Mouse (Mus musculus) WW6 (cell line): ENCODE data around the gene Ifna16.
A peak's percentile ranks its signal among the peaks of the same experiment; 100 is the strongest.

Source experiments
- DNase-seq: peaks from one replicate; pipeline ENCODE4 v3.0.0-alpha.2; 2013; ENCODE audit warnings: low read depth, low spot score

Gene Ifna16

GRCm38 (mm10) chr4:88676824-88677223 is at the start of gene Ifna16:
Gene Ifna16 (minus strand): TSS chr4:88676924.
- no peak for DNase-seq

- no peak for DNase-seq
These were observed 46.9 kb upstream of the Ifna16 start for GRCm38 (mm10) chr4:88723497-88724090.

- peak; percentile 65 for DNase-seq
These were observed 45.3 kb upstream of the Ifna16 start, which contains the start of the genes Gm26566 and Klhl9 for GRCm38 (mm10) chr4:88721791-88722721. Gene Gm26566 (plus strand): TSS chr4:88721805. Gene Klhl9 (minus strand): TSS chr4:88722465.

DNA sequence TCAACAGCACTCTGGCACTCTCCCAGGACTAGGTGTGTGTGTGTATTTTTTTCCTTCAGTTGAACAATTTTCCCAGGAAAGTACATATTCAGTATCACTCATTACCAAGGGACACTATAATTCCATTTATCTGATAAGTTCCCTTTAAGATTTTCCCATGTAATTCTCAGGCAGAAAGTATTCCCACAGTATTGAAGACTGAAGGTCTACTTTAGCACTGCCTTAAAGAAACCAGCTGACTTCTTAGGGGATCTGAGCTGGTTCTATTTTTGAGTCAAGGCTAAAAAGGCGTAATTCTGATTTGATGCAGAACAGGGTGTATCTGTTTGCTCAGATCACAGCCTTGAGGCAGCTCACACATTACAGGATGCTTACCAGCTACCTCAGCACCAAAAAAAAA is 42.0 kb upstream of the Ifna16 start:
- DNase-seq = no peak

GRCm38 (mm10) chr4:88715059-88715458 is 38.3 kb upstream of the Ifna16 start:
- DNase-seq = no peak

DNA sequence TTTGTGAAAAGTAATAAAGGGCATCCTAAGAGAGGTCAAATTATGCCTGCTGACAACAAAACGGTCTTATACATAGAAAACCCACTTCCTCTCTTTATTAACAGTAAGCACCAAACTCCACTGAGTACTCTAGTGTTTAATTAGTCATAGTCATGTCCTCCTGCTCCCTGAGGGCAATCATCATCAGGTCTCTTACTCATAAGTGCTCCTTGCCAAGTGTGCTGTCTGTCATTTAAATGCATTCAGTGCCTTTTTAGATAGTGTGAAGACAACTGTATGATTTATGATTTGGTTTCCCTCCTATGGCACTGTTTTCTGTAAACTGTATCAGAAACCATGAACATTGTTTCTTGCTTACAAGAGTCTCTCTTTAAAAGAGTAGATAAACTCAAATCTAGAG is 37.6 kb upstream of the Ifna16 start:
- DNase-seq = no peak

- DNase-seq = no peak
These were observed 30.6 kb upstream of the Ifna16 start for GRCm38 (mm10) chr4:88707128-88707826.

GRCm38 (mm10) chr4:88705924-88706323 is 29.2 kb upstream of the Ifna16 start:
- no peak for DNase-seq

DNA sequence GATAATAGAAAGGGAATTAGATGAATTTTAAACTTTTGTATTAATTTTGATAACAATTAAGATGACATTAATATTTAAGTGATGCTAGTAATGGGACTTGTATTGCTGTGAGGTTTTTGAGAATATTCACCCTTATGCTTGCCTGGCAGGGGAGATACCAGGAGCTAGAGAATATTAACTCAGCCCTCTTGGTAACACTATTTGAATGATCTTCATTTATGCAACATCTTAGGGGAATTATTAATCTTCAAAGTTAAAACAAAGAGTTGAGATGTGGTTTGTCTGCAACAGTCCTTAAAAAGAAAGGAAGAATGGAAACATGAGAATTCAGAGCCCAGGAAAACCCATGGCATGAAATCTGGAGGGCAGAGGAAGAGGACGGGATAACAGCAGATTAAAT is 22.6 kb upstream of the Ifna16 start:
- no peak for DNase-seq

GRCm38 (mm10) chr4:88698781-88699180 is 22.1 kb upstream of the Ifna16 start:
- DNase-seq = no peak

DNA sequence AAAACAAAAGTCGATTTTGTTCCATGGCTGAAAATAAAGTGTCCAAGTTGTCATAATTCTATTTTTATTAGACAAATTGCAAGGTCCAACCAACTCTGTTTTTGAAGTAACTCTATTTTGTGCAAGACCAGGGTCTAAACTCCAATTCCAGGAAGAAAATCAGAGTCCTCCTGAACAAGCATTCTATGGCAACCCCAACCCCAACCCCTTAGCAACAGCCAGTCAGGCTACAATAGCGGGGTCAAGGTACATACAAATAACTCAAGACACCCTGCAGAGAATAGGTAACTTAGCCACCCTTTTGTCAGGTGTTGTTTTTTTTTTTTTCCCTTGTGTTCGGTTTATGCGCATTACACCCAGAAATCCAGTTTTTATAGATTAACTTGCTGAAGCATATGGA is 21.0 kb upstream of the Ifna16 start:
- DNase-seq = no peak

GRCm38 (mm10) chr4:88697108-88697507 is 20.4 kb upstream of the Ifna16 start:
- no peak for DNase-seq

GRCm38 (mm10) chr4:88696237-88696884 is 19.6 kb upstream of the Ifna16 start:
- DNase-seq = peak; percentile 16

- DNase-seq = no peak
These were observed 16.7 kb upstream of the Ifna16 start for GRCm38 (mm10) chr4:88693392-88693791.

DNA sequence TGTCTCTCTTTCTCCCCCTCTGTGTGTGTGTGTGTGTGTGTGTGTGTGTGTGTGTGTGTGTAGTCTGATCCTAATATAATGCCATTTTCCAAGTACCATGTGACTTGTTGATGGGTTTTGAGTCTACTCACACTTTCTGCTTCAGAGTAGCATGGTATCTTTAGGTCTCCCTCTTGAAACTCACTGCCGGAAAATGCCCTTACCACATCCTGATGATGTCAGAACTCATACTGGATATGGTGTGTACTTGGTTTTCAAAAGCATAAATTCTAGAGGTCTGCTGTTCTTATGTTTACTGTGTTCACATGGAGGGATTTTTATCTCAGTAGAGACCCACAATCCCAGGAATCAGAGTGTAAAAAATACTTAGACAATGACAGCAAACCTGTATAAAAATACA is 15.8 kb upstream of the Ifna16 start:
- DNase-seq = no peak

DNA sequence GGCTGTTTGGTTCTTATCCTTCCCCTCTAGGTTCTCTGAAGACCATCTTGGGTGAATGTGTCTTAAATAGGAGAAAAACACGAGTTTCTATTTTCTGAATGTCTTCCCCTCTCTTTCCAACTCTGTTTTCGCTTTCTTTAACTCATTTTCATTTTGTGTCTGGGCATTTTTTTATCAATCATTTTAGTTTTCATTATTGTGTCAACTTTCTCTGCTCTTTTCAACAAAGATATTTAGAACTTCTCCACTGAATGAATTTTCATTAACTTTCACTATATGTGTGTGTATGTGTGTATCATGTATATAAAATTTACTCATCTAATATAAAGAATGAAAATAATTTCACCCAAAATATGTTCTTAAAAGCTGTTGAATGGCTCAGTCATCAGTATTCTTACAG is 14.5 kb upstream of the Ifna16 start, which contains the start of gene Ifnab:
Gene Ifnab, minus strand, starts transcription at position 101 of the 400 bp plus-strand sequence.
- no peak for DNase-seq

- no peak for DNase-seq
These were observed 7.1 kb upstream of the Ifna16 start, which contains the start of gene Ifna2 for GRCm38 (mm10) chr4:88683812-88684211. Gene Ifna2 (minus strand): TSS chr4:88683912.

DNA sequence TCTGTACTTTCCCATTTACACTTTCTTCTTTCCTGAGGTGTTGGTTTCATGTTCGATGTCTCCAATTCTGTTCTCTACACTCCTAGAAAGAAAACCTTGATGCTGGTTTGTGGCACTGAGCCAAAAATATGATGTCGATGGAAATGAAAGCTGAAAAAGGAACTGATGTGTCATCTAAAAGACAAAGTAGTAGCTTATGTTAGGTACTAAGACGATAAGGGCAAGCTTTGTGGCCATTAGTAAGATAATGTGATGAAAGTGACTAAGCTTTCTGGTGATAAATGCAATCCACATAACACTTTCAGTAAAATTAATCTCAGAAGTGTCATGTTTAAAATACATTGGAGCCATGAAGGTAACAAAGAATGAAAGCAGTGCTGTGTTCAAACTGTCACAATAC is 4.6 kb upstream of the Ifna16 start:
- no peak for DNase-seq

GRCm38 (mm10) chr4:88680362-88680761 is 3.6 kb upstream of the Ifna16 start:
- no peak for DNase-seq

DNA sequence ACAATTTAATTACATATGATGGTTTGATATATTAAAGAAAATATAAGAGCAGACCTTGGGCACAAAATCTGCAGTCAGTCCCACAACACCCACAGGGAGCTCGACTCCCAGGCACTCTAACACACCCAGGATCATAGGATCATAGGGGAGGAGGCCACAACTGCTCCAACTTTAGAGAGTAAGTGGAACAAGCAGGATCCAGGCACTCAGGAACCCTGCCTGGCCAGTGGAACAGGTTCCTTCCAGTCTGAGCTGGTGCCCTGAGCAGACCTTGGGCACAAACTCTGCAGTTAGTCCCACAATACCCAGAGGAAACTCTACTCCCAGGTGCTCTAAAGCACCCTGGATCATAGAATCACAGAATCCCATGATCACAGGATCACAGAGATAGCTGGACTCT is 21.3 kb downstream of the Ifna16 start:
- no peak for DNase-seq

DNA sequence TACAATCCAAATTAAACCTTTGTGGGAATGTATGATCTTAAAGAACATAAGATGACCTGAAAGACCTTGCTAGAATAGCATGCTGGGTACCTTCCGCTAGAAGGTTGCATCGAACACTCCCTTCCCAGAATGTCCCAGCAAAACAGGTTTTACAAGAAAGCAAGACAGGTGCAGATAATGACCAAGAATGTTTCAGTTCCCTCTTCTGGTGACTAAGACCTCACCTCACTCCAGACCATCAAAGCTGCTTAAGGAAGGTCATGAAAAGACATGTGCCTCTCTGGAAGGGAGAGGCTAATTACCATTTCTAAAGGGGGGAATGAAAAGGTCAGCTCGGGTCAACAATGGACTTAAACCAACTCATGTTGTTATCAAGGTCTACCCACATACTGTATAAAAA is 23.1 kb downstream of the Ifna16 start:
- DNase-seq = no peak

- no peak for DNase-seq
These were observed 32.4 kb downstream of the Ifna16 start, which contains the start of gene Ifna13 for GRCm38 (mm10) chr4:88644359-88644758. Gene Ifna13 (minus strand): TSS chr4:88644459.
